Mouse (Mus musculus) layer of hippocampus, adult 6 months (tissue): ENCODE measurements around the gene Olfr437. TPM values are rescaled to one million over a fixed set of nuclear protein-coding genes. Genes with fewer than 3 reads are reported as not detected.

Experiments
- long read RNA-seq, 2 experiments: library from polyadenylated mRNA; unstranded; transcript quantifications; one replicate each; pipeline ENCODE4 v2.0.0; 2019 to 2020
- polyA plus RNA-seq: library from polyadenylated mRNA; unstranded; fragments of <200 nt; fragmentation: Nextera tagmentation; gene quantifications from 2 replicates; pipeline ENCODE4 v1.2.3, GENCODE M21; 2021

Olfr437 gene
- polyA plus RNA-seq: not detected in 2 replicates
- long read RNA-seq, experiment 1: 0 reads
- long read RNA-seq, experiment 2: 0 reads

DNA sequence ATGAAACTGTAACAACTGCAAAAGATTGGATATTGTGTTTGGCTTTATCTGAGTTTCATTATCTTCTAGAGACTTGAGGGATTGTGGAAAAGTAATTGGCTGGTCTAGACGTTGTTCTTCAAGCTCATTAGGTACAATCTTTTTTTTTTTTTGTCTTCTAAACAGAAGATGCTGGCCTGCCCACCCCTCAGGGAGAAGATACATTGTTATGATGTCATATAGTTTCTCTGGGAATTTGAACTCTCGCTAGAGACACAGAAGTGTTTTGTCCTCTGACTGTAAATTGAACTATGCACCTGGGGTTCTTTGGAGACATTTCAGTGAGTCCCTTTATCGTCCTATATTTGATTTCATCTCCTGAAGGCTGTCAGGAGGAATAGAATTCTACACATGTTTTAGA, at the start of gene Olfr437:
Olfr437 (plus strand) TSS at position 301 of the 400 bp plus-strand sequence.

DNA sequence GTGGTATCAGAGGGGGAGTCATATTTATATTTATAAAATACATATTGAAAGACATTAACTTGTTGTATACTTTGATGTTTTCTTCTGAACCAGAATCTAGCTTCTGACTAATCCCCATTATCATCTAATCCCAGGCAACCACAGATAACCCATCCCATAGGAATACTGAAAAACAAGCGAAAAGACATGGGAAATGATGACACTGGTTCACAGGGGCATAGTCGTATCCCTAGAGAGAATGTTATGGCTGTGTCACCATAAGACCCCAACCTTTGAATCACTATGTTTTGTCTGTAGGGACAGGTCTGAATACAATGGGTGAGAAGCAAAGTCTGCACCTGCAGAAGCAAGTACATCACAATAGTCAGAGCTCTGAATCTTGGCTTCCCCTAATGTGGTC, 16.8 kb upstream of the Olfr437 start, which contains the start of gene Olfr237-ps1:
Olfr237-ps1 (plus strand) TSS at position 301 of the 400 bp plus-strand sequence.

DNA sequence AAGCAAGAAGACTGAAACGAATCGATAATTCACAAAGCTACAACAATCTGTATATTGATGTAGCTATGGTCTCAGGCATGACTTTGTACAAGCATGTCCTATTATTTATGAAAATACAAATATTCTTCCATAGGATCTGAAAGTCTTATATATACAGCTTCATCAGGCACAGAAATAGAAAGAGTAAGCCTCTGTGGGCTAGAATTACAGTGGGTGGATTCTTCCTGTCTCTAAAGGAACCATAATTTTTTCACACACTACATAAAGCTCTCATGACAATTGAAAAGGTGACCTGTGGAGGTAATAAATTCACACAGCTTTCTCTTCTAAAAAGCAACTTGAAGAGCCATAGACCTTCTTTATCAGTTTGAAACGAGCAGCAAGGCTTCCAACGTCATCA, 8.8 kb downstream of the Olfr437 start, which contains the start of gene Olfr13:
Olfr13 (plus strand) TSS at position 301 of the 400 bp plus-strand sequence.

DNA sequence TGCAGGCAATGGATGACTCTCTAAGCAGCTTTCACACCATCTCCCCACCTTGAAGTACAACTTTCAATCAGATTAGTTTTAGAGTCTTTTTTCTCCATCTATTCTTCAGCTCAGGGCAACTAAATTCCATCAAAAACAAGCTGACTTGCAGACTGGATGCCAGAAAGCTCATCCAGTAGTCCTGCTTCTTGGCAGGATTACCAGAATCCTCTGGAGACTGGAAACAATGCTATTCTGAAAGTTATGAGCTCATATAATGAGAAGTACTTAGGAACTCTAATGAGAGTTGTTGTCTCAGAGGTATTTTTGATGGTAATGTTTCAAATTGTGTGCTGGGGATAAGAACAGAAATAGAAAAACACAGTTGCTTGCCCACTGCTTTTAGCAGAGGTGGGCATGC, 33.7 kb downstream of the Olfr437 start, which contains the start of gene Olfr435:
Olfr435 (plus strand) TSS at position 366 of the 400 bp plus-strand sequence.

DNA sequence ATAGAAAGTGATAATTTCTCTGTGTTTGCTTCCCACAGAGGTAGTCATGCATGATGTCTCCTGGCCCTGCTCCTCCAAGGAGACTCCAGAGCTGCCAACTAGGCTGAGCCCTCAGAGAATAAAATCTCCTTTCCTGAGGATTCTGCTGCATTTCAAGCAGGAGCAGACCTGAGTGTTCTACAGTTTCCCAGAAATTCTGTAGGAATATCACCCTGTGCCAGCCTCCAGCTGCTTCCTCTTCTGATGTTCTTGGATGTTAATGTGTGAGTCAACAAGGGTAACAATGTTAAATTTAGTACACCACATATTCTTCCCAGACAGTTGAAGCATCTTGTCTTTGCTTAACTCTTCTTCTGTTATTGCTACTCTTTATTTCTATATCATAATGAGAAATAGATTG, 49.8 kb downstream of the Olfr437 start, which contains the start of gene Olfr434:
Olfr434 (plus strand) TSS at position 149 of the 400 bp plus-strand sequence.

Other genes with a start within 250 kb of the Olfr437 start
- not detected in 2 replicates for gene Olfr446, start 241.9 kb upstream of the Olfr437 start, polyA plus RNA-seq
- not detected in 2 replicates for gene Olfr444, start 214.2 kb upstream of the Olfr437 start, polyA plus RNA-seq
- gene Olfr441, start 56.9 kb upstream of the Olfr437 start, polyA plus RNA-seq: not detected in 2 replicates
- gene Olfr237-ps1, start 16.7 kb upstream of the Olfr437 start, polyA plus RNA-seq: not detected in 2 replicates
- not detected in 2 replicates for gene Olfr13, start 8.9 kb downstream of the Olfr437 start, polyA plus RNA-seq
- not detected in 2 replicates for gene Olfr435, start 33.9 kb downstream of the Olfr437 start, polyA plus RNA-seq
- not detected in 2 replicates for gene Olfr434, start 49.7 kb downstream of the Olfr437 start, polyA plus RNA-seq
- gene Olfr47, start 68.2 kb downstream of the Olfr437 start, polyA plus RNA-seq: not detected in 2 replicates
- 0.28 and 0.44 TPM in 2 replicates for gene Arhgef5, start 102.3 kb downstream of the Olfr437 start, polyA plus RNA-seq
- gene Nobox, start 146.3 kb downstream of the Olfr437 start, polyA plus RNA-seq: not detected in 2 replicates